Mouse (Mus musculus): Measurements from ENCODE around the gene Kmt2c. TPM values are rescaled to one million over a fixed set of nuclear protein-coding genes. Genes with fewer than 3 reads are reported as not detected.

The Kmt2c gene
- polyA plus RNA-seq, 1 experiment, result 42.6 TPM

GRCm38 (mm10) chr5:25254491-25254890 lies 244.1 kb downstream of the Kmt2c start:
- DNase-seq, result no peak
- H3K27ac ChIP-seq (ENCODE audit: control insufficient read depth, insufficient read depth, low read length), result no peak overlapping the region
- no peak overlapping the region for H3K4me3 ChIP-seq (ENCODE audit: control insufficient read depth, insufficient read depth, low read length)
- no peaks in the 10 kb centered on the region for H3K4me1 ChIP-seq (replicated peaks; ENCODE audit: control insufficient read depth, insufficient read depth, low read length)
- H3K27me3 ChIP-seq (ENCODE audit: control insufficient read depth, insufficient read depth, low read length), result no peaks in the 10 kb centered on the region
- 99% methylated on average over 4 of the region's 4 CpGs for WGBS
- peaks cover 8% of the 10 kb centered on the region for H3K36me3 ChIP-seq (ENCODE audit: control insufficient read depth, insufficient read depth, low read length)
- no peak for TF ChIP-seq CTCF (IDR thresholded peaks at IDR 0.05; ENCODE audit: borderline replicate concordance, control insufficient read depth, extremely low read depth, insufficient read depth, low read length, poor library complexity)
- no peak for TF ChIP-seq POLR2A (IDR thresholded peaks at IDR 0.05; ENCODE audit: control insufficient read depth, extremely low read depth, insufficient read depth, low read length, poor library complexity)

DNA sequence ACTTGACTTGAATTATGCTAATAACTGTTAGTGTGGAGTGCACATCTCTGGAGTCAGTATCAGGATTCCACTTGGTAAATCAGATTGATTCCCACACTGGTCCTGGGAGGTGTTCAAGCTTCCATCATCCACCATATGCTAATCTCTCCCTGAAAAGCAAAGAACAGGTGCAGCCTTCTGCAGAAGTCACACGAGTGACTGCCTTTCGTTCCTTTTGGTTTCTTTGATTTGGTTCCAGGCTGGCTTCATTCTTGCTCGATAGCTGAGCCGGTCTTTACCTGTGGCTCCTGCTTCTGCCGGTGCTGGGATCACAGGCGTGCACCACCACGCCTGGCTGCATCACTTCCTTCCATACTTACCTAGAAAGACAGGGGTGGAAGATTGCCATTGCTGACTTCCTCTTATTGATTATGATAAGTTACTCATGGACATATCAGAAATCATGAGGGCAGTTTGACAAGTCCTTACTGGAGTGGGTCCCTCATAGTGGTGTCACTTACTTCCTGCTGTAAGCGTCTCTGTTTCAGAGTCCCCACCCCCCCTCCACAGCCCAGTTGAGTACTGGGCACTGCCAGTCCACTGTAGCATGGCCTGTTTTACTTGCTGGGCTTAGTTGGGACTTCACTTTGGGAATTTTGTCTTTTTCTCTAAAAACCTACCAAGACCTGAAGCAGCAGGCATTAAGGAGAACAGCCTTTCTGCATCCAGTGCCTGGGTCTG lies 245.6 kb downstream of the Kmt2c start:
- WGBS, result 92% methylated on average over 8 of the region's 8 CpGs
- Histone ChIP-seq H3K4me3 (ENCODE audit: control insufficient read depth, insufficient read depth, low read length) (no peak overlapping the region), H3K27ac (ENCODE audit: control insufficient read depth, insufficient read depth, low read length) (no peak overlapping the region), H3K4me1 (replicated peaks; ENCODE audit: control insufficient read depth, insufficient read depth, low read length) (no peaks in the 10 kb centered on the region), H3K27me3 (ENCODE audit: control insufficient read depth, insufficient read depth, low read length) (no peaks in the 10 kb centered on the region), H3K36me3 (ENCODE audit: control insufficient read depth, insufficient read depth, low read length) (peaks cover 8% of the 10 kb centered on the region)
- no peak for TF ChIP-seq CTCF (IDR thresholded peaks at IDR 0.05; ENCODE audit: borderline replicate concordance, control insufficient read depth, extremely low read depth, insufficient read depth, low read length, poor library complexity)
- no peak for TF ChIP-seq POLR2A (IDR thresholded peaks at IDR 0.05; ENCODE audit: control insufficient read depth, extremely low read depth, insufficient read depth, low read length, poor library complexity)
- no peak for DNase-seq

DNA sequence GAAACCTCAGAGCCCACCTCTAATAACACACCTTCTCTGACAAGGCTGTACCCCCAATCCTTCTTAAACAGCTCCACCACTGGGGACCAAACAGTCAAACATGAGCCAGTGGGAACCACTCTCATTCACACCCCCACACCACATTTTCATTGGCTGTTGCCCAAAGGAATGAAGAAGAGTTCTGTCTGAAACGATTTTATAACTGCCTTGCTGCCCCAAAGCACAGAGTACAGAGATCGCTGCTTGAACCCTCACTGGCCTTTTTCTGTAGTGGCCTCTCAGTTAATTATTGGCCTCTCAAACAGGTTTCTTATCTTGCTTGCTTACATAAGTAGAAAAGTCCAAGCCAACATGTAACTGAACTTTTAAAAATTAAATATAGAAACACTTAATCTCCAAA lies 246.2 kb downstream of the Kmt2c start:
- Histone ChIP-seq H3K27me3 (ENCODE audit: control insufficient read depth, insufficient read depth, low read length) (no peaks in the 10 kb centered on the region), H3K4me1 (replicated peaks; ENCODE audit: control insufficient read depth, insufficient read depth, low read length) (no peaks in the 10 kb centered on the region), H3K27ac (ENCODE audit: control insufficient read depth, insufficient read depth, low read length) (no peak overlapping the region), H3K4me3 (ENCODE audit: control insufficient read depth, insufficient read depth, low read length) (no peak overlapping the region), H3K36me3 (ENCODE audit: control insufficient read depth, insufficient read depth, low read length) (peaks cover 8% of the 10 kb centered on the region)
- TF ChIP-seq POLR2A (IDR thresholded peaks at IDR 0.05; ENCODE audit: control insufficient read depth, extremely low read depth, insufficient read depth, low read length, poor library complexity) (no peak), CTCF (IDR thresholded peaks at IDR 0.05; ENCODE audit: borderline replicate concordance, control insufficient read depth, extremely low read depth, insufficient read depth, low read length, poor library complexity) (no peak)
- 93% methylated on average over 2 of the region's 2 CpGs for WGBS
- DNase-seq, result no peak

DNA sequence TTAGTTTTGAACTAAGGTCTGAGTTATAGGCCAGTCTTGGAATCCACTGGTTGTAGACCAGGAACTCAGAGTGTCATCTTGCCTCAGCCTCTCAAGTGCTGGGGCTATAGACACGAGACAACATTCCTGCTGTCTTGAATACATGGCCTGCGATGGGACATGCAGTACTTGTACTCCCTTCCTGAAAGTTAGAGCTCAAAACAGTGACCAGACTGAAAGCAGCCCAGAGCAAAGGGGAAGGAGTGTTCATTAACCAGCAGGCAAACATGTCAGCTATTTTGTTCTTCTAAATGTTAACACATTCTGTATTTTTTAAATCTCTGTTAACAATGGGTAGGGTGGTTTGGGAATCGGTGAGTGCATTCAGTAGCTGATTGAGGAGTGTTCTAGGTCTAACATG lies 251.5 kb downstream of the Kmt2c start:
- 91% methylated on average over 3 of the region's 3 CpGs for WGBS
- Histone ChIP-seq H3K4me1 (replicated peaks; ENCODE audit: control insufficient read depth, insufficient read depth, low read length) (no peaks in the 10 kb centered on the region), H3K36me3 (ENCODE audit: control insufficient read depth, insufficient read depth, low read length) (peaks cover 2% of the 10 kb centered on the region; the same call in 1 of the 2 replicates), H3K27me3 (ENCODE audit: control insufficient read depth, insufficient read depth, low read length) (no peaks in the 10 kb centered on the region), H3K27ac (ENCODE audit: control insufficient read depth, insufficient read depth, low read length) (no peak overlapping the region), H3K4me3 (ENCODE audit: control insufficient read depth, insufficient read depth, low read length) (no peak overlapping the region)
- no peak for DNase-seq
- TF ChIP-seq CTCF (IDR thresholded peaks at IDR 0.05; ENCODE audit: borderline replicate concordance, control insufficient read depth, extremely low read depth, insufficient read depth, low read length, poor library complexity), result no peak
- TF ChIP-seq POLR2A (IDR thresholded peaks at IDR 0.05; ENCODE audit: control insufficient read depth, extremely low read depth, insufficient read depth, low read length, poor library complexity), result no peak

DNA sequence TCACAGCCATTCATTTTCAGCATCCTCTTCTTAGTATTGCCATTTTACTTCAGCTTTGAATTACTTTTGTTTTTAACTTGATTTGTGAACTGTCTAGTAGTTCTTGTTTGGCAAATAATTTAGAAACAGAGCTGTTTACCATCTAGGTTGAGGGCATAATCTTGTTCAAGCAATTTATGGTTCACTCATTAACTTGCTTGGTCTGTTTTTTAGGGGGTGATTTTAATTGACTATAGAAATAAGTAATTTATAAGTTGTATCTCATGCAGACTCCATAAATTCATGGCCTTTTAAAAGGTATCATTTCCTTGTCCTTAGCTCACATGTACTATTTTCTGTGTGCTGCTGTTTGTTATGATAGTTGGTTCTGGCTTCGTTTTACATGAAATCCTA lies 252.1 kb downstream of the Kmt2c start:
- Histone ChIP-seq H3K4me1 (replicated peaks; ENCODE audit: control insufficient read depth, insufficient read depth, low read length) (no peaks in the 10 kb centered on the region), H3K36me3 (ENCODE audit: control insufficient read depth, insufficient read depth, low read length) (no peaks in the 10 kb centered on the region), H3K4me3 (ENCODE audit: control insufficient read depth, insufficient read depth, low read length) (no peak overlapping the region), H3K27ac (ENCODE audit: control insufficient read depth, insufficient read depth, low read length) (no peak overlapping the region), H3K27me3 (ENCODE audit: control insufficient read depth, insufficient read depth, low read length) (no peaks in the 10 kb centered on the region)
- WGBS, result 92% methylated on average over 1 of the region's 1 CpGs
- DNase-seq, result no peak
- TF ChIP-seq CTCF (IDR thresholded peaks at IDR 0.05; ENCODE audit: borderline replicate concordance, control insufficient read depth, extremely low read depth, insufficient read depth, low read length, poor library complexity) (no peak), POLR2A (IDR thresholded peaks at IDR 0.05; ENCODE audit: control insufficient read depth, extremely low read depth, insufficient read depth, low read length, poor library complexity) (no peak)

DNA sequence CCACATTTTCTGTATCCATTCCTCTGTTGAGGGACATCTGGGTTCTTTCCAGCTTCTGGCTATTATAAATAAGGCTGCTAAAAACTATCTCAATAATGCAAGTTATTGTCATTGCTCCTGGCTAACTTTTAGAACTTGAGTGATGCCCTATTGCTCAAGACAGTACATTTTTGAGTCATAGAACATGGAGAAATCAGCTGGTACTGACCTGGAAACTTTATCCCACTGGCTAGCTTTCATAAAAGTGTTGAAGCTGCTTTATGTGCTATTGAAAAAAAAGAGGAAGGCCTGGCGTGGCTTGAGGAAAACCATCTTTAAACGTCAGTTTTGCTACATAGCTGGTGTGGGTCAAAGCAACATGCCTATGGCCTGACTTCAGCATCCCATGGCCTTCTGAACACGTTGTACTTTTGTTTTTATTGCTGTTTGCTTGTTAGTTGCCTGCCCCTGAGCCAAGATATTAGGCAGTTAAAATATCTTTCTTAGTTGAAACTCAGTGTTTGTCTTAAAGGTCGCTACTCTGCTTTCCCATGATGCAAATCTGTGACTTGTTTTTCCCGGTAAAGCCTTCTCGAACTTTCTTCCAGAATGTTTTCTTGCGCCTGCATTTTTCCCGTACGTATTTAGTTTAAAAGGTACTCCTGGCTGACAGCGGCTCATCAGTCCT lies 252.6 kb downstream of the Kmt2c start:
- no peaks in the 10 kb centered on the region for H3K27me3 ChIP-seq (ENCODE audit: control insufficient read depth, insufficient read depth, low read length)
- 89% methylated on average over 10 of the region's 10 CpGs for WGBS
- H3K36me3 ChIP-seq (ENCODE audit: control insufficient read depth, insufficient read depth, low read length), result no peaks in the 10 kb centered on the region
- DNase-seq, result no peak
- no peaks in the 10 kb centered on the region for H3K4me1 ChIP-seq (replicated peaks; ENCODE audit: control insufficient read depth, insufficient read depth, low read length)
- no peak for TF ChIP-seq POLR2A (IDR thresholded peaks at IDR 0.05; ENCODE audit: control insufficient read depth, extremely low read depth, insufficient read depth, low read length, poor library complexity)
- H3K27ac ChIP-seq (ENCODE audit: control insufficient read depth, insufficient read depth, low read length), result no peak overlapping the region
- H3K4me3 ChIP-seq (ENCODE audit: control insufficient read depth, insufficient read depth, low read length), result no peak overlapping the region
